Mouse (Mus musculus) left cerebral cortex, postnatal 36 days (tissue): ENCODE measurements at regions not wholly inside any gene's neighbourhood (a gene's known extent, or its start where the extent isn't known, plus 50 kb on each side); places are given as distances from the start of the nearest gene placed in this dataset.
A peak's percentile ranks its signal among the peaks of the same experiment; 100 is the strongest.

ENCODE experiments used
- DNase-seq, 2 experiments: peaks; one replicate each; pipeline ENCODE4 v3.0.0; 2021 to 2022; ENCODE audit warnings: low spot score in 2 of 2, mixed read lengths in 1 of 2
- intact Hi-C: fragments of 180-260 bp; cut with DNase I; formaldehyde crosslinking; loops from one replicate; pipeline ENCODE4 v1.15.1; 2025

DNA sequence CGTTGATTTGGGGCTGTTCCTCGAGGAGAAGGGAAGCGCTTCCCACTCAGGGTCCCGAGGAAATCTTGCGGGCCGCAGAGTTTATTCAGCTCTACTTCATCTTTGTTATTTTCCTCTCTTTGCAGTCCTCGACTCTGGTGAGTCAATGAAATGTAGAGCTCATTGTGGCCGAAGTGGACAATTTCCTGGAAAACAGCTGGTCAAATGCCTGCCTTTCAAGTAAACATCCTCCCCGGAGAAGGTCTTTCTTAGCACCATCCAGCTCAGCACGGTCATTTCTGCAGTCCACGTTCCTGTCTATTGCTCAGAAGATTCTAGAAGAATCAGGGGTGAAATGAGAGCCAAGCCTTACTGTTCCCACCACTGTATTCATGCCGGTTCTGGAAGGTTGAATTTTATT lies 133.0 kb downstream of the Bcas1 start:
- no peak for DNase-seq
- intact Hi-C loops: no loop called here

- no peak for DNase-seq
- intact Hi-C loops: no loop called here
These were observed 135.6 kb downstream of the Bcas1 start for GRCm38 (mm10) chr2:170291841-170292655.

- intact Hi-C loops: loop anchor here (10.0 kb wide), 1 partner anchor 175 kb away; no protein-coding TSS in a partner anchor
- no peak for DNase-seq
These were observed 138.2 kb downstream of the Bcas1 start for GRCm38 (mm10) chr2:170289378-170289960.

DNA sequence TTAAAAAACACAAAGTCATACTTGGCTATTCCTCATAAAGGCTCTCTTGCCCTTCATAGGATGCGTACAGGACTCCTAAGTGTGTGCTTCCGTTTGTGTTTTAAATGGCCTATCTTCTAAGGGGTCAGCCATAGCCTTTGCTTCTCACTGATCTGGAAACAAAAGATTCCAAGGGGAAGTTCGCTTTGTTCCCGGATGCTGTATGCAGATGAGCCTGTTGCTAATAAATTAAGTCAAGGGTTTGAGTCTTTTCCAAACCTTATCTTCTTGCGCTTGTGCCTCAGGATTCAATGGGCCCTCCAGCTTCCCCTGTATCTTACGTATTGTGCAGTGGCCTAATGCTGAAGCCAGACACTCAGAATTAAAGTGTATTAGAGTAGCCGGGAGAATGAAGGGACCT lies 138.9 kb downstream of the Bcas1 start:
- no peak for DNase-seq
- intact Hi-C loops: loop anchor here (10.0 kb wide), 1 partner anchor 174 kb away; no protein-coding TSS in a partner anchor

DNA sequence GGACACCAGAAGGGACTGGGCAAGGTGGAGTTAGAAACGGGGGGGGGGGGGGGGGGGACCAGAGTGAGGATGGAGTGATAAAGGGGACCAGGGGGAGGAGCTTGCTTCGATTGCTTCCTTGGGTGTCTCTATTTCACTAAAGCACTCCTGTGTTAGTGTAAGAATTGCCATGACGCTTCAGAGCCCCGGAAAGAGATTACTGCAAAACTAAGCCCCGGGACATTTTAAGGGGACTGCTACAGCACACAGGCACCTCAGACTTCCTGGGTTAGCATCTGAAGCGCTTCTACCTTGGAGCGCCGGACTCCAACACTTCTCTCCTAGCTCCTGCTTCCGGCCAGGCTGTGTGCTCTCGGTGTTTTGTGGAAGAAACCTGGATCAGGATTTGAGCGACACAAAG lies 139.4 kb downstream of the Bcas1 start:
- DNase-seq: no peak
- intact Hi-C loops: loop anchor here (10.0 kb wide), 1 partner anchor 173 kb away; no protein-coding TSS in a partner anchor

DNA sequence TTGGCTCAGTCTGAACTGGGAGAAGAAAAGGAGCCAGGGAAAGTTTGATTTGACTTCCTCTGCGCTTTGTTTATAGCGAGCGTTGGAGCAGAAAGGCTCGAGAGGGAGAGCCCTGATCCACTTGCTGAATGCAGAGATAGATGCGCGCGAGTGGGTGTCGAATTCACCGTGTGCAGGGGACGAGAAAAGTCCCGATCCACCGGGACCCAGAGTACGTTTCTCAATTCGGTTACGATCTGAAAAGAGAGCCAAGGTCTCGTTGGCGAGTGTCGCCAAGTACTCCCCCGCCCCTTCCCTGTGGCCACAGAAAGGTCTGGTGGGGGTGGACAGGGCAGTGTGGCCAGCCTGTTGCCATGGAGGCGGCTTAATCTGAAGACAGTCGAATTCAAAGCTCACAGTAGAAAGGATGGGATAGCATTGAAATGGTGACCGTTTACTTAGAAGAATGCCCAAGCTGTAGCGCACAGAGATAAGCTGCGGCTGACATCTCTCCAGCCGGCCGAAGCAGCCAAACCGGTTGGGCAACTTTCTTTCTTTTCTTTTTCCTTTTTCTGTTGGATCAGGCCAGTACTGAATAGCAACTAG lies 139.5 kb upstream of the Zfp217 start:
- DNase-seq: peak; percentile 37 to 42
- intact Hi-C loops: loop anchor here (10.0 kb wide), 1 partner anchor 173 kb away; no protein-coding TSS in a partner anchor

- intact Hi-C loops: loop anchor here (10.0 kb wide), 1 partner anchor 172 kb away; no protein-coding TSS in a partner anchor
- no peak for DNase-seq
These were observed 138.9 kb upstream of the Zfp217 start for GRCm38 (mm10) chr2:170286773-170287172.

DNA sequence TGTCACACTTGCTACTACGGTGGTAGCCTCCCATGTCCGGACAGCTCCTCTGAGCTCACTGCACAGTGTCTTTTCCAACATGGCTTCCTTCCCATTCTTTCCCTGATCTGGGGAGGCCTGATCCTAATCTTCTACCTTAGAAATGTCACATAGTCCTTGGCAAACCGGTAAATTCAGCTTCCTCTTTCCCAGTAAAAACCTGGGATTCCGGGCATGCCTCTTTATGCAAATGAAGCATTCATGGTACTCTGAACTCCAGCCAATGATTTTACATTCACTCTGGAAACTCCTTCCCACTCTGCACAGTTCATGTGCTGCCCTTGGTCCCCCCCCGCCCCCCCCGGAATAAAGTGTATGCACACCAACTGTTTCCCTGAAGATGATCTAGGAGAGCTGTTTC lies 134.6 kb upstream of the Zfp217 start:
- intact Hi-C loops: loop anchor here (10.0 kb wide), 1 partner anchor 168 kb away; no protein-coding TSS in a partner anchor
- DNase-seq: no peak

- no peak for DNase-seq
- intact Hi-C loops: loop anchor here (10.0 kb wide), 1 partner anchor 167 kb away; no protein-coding TSS in a partner anchor
These were observed 133.6 kb upstream of the Zfp217 start for GRCm38 (mm10) chr2:170281311-170282008.

DNA sequence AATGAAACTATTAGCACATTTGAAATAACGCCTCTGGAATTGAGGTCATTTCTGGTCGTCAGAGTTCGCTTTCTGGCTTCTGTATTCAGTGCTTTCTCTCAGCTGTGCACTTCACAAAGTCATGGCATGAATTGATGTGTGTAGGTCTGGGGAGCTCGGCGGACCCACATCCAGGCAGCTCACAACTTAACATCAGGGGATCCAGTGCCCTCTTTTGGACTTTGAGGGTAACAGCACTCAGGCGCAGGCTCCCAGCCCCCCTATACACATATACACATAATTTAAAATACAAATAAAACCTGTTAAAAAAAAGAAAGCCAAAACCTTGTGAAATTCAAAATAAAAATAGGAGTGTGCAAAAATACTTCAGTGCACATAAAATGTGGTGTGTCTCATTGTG lies 132.8 kb upstream of the Zfp217 start:
- no peak for DNase-seq
- intact Hi-C loops: loop anchor here (10.0 kb wide), 1 partner anchor 166 kb away; no protein-coding TSS in a partner anchor

DNA sequence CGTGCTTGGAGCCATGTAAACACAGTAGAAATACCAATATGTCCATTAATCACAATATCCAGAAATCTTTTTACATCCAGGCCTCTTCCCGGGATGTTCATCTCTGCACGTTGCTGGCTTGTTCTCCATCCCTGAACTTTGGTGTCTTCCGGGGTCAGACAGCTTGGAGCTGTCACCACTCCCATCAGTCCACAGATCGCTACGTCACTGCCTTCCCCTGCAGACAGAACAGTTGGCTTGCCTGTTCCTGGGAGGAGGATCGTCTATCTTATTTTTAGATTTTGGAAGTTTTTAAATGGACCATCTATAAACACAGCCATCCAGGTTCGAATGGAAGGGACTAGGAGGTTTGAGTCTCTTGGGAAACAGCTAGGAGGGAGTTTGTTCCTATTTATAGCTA lies 130.0 kb upstream of the Zfp217 start:
- DNase-seq: no peak
- intact Hi-C loops: no loop called here

- no peak for DNase-seq
- intact Hi-C loops: no loop called here
These were observed 129.4 kb upstream of the Zfp217 start for GRCm38 (mm10) chr2:170277182-170277767.

- intact Hi-C loops: no loop called here
- no peak for DNase-seq
These were observed 127.8 kb upstream of the Zfp217 start for GRCm38 (mm10) chr2:170275687-170276086.

- no peak for DNase-seq
- intact Hi-C loops: no loop called here
These were observed 122.1 kb upstream of the Zfp217 start for GRCm38 (mm10) chr2:170269926-170270577.

DNA sequence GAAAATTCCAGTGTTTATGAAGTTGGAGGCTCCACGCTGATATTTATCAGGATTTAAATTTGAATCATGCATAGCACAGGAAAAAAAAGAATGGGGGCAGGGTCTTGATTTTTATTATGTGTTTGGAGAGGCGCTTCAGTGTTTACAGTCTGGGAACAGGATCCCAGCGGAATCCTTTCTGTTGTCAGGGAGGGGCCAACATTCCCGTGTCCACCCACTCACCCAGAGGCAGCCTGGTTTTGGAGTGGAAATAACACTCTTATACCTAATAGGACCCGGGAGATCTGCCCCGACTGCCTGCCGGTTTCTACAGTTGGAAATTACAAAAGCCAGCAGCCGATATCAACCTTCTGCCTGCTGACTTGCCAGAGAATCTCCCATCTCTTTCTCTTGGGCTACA lies 120.2 kb upstream of the Zfp217 start:
- intact Hi-C loops: no loop called here
- DNase-seq: no peak

GRCm38 (mm10) chr2:170267152-170267551 lies 119.2 kb upstream of the Zfp217 start:
- DNase-seq: no peak
- intact Hi-C loops: no loop called here

DNA sequence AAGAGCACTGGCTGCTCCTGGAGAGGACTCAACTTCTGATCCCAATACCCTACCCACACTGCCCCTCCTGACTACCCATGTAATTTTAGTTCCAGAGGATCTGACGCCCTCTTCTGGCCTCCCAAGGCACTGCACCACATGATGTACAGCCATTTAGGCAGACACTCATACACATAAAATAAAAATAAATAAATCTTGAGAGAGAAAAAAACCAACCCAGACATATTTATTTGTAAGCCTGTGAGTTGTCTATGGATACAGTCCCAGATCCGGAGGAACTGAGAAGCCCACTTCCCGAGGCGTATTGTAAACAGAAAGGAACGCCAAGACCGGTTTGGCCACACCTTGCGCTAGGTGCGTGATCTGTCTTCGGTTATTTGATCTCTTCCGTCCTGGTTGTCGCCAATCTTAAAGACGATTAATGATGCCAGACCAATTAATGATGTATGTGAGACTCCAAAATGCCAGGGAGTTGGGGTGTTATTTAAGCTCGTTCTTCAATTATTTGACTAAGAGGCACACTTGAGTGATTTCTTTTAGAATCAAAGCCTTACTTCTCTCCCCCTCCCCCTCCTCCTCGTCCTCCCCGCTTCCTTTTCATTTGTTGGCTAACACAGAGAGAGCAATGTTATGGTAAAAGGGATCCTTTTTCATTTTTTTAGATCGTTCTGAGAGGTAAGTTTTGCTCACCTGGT lies 118.7 kb upstream of the Zfp217 start:
- no peak for DNase-seq
- intact Hi-C loops: no loop called here

GRCm38 (mm10) chr2:170263594-170263993 lies 115.7 kb upstream of the Zfp217 start:
- intact Hi-C loops: no loop called here

More at GRCm38 (mm10) chr2:170263594-170263993, 115.7 kb upstream of the Zfp217 start:
- DNase-seq: no peak
